Mouse (Mus musculus) ES-Bruce4 (cell line): ENCODE measurements around the gene Hoxd12. TPM values are rescaled to one million over a fixed set of nuclear protein-coding genes. Genes with fewer than 3 reads are reported as not detected.
A peak's percentile ranks its signal among the peaks of the same experiment; 100 is the strongest.

Source experiments
- H3K27ac ChIP-seq: 2 replicates; pipeline ENCODE4 v1.5.1; 2012; ENCODE audit warnings: low read length, inconsistent platforms; ENCODE audit not compliant: insufficient read depth
- H3K27me3 ChIP-seq: 2 replicates; pipeline ENCODE4 v1.6.1; 2012; ENCODE audit warnings: mild to moderate bottlenecking, low read length, inconsistent platforms; ENCODE audit not compliant: control insufficient read depth, poor library complexity, insufficient read depth, severe bottlenecking
- H3K36me3 ChIP-seq: 2 replicates; pipeline ENCODE4 v1.6.1; 2012; ENCODE audit warnings: inconsistent platforms, mild to moderate bottlenecking, low read length, moderate library complexity; ENCODE audit not compliant: control insufficient read depth, poor library complexity, insufficient read depth, severe bottlenecking
- H3K4me1 ChIP-seq: one replicate; pipeline ENCODE4 v1.8.1; 2011; ENCODE audit warnings: low read length; ENCODE audit not compliant: control insufficient read depth, insufficient read depth
- H3K4me3 ChIP-seq: 2 replicates; pipeline ENCODE4 v1.5.1; 2011; ENCODE audit warnings: low read depth, mild to moderate bottlenecking, low read length
- H3K9ac ChIP-seq: 2 replicates; pipeline ENCODE4 v1.6.1; 2012; ENCODE audit warnings: low read depth, mild to moderate bottlenecking, inconsistent platforms; ENCODE audit not compliant: poor library complexity, severe bottlenecking
- H3K9me3 ChIP-seq: replicated peaks from 2 replicates; pipeline ENCODE4 v1.6.1; 2012; ENCODE audit warnings: mild to moderate bottlenecking, low read length, inconsistent platforms; ENCODE audit not compliant: control insufficient read depth, poor library complexity, insufficient read depth, severe bottlenecking
- CTCF ChIP-seq: IDR thresholded peaks from one replicate; pipeline ENCODE4 v1.8.1; 2011; ENCODE audit warnings: low read depth, low read length
- EP300 ChIP-seq: IDR thresholded peaks from 2 replicates; pipeline ENCODE4 v1.6.1; 2011; ENCODE audit warnings: low read depth, low read length; ENCODE audit not compliant: insufficient read depth
- POLR2A ChIP-seq: IDR thresholded peaks from one replicate; pipeline ENCODE4 v1.8.1; 2011; ENCODE audit warnings: low read length; ENCODE audit not compliant: insufficient read depth
- polyA plus RNA-seq: library from polyadenylated mRNA; stranded (reverse); fragments of >200 nt; gene quantifications from 2 replicates; pipeline ENCODE4 v1.2.4, GENCODE M21; 2011; ENCODE audit warnings: low read depth; ENCODE audit not compliant: missing spikeins, insufficient read depth, insufficient read length

The Hoxd12 gene
- polyA plus RNA-seq, 1 experiment = not detected

GRCm38 (mm10) chr2:74678891-74679595 lies 4.2 kb downstream of the Hoxd12 start, which contains the start of gene Hoxd11:
Hoxd11 (plus strand) TSS chr2:74679557.
- no peak within 1 kb of the TSS for H3K27ac ChIP-seq

GRCm38 (mm10) chr2:74679596-74679971 lies 4.8 kb downstream of the Hoxd12 start:
- TF ChIP-seq EP300 (no peak), POLR2A (no peak), CTCF (no peak)
- Histone ChIP-seq H3K4me1 (no peaks in the 10 kb centered on the region), H3K9ac (no peak overlapping the region), H3K27me3 (peaks cover 64% of the 10 kb centered on the region), H3K27ac (no peak overlapping the region), H3K4me3 (peak overlapping the region; percentile 9; the same call in 1 of the 2 replicates), H3K9me3 (no peaks in the 10 kb centered on the region), H3K36me3 (no peaks in the 10 kb centered on the region)

More at GRCm38 (mm10) chr2:74678891-74679595, 4.2 kb downstream of the Hoxd12 start, which contains the start of gene Hoxd11:
- Histone ChIP-seq H3K9ac (no peak within 1 kb of the TSS), H3K4me1 (no peaks in the 10 kb centered on the region), H3K9me3 (no peaks in the 10 kb centered on the region), H3K4me3 (peak within 1 kb of the TSS; percentile 9; the same call in 1 of the 2 replicates), H3K36me3 (no peaks in the 10 kb centered on the region), H3K27me3 (peaks cover 64% of the 10 kb centered on the region)
- TF ChIP-seq EP300 = no peak
- TF ChIP-seq POLR2A = no peak
- TF ChIP-seq CTCF = no peak

DNA sequence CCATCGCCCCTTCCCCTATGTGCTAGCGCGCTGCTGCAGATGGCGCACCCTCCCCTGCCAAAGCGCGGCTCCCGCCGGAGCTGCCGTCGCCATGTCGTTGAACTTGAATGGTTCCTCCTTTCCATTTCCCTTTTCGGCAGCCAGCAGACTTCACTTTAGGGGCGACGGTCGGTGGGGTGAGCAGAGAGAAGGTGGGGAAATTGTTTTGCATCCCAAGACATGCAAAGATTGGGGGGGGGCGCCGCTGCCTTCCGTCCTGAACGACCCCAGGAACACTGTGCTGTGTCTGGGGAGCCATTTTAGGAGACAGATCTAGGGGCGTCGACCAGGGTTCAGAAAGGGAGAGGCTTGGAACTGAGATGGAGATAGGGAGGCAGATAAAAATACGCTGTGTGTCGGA lies 5.2 kb downstream of the Hoxd12 start:
- Histone ChIP-seq H3K4me3 (peak overlapping the region; percentile 9; the same call in 1 of the 2 replicates), H3K9me3 (no peaks in the 10 kb centered on the region), H3K9ac (no peak overlapping the region), H3K36me3 (no peaks in the 10 kb centered on the region), H3K27ac (no peak overlapping the region), H3K4me1 (no peaks in the 10 kb centered on the region), H3K27me3 (peaks cover 61% of the 10 kb centered on the region)
- TF ChIP-seq CTCF (no peak), EP300 (no peak)

DNA sequence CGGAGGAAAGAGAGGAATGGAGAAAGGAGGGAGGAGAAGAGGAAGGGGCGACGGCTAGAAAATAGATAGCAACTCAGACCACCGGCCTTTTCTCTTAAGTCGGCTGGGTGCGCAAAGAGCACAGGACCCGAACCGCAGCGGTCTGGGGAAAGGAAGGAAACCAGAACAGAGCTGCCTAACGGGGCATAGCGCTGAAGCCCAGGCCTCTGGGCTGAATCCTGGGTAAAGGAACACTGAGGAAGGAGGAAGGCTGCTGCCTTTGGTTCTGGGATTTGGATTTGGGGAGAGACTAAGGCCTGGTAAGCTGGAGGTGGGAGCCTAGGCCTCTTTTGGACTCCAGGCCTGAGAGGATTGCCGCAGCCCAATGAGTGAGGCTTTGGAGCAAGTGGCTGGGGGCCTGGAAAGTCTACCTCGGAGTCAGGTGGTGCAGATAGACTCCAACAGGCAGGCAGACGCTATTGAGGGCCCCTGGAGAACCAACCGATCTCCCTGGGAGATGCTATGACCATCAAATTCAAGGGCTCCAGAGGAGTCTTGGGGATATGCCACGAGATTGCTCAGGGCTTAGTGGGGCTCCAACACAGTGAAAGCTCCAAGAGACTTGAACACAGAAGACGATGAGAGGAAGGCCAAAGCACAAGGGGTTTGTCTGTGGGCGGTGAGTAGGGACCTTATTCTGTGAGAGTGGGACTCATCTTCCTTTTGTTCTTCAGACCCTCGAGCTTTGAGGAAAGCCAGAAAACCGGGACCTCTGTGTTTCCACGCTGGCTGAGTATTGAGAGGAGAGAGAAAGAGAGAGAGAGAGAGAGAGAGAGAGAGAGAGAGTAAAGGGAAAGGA lies 6.0 kb downstream of the Hoxd12 start:
- no peaks in the 10 kb centered on the region for H3K9me3 ChIP-seq
- H3K9ac ChIP-seq = no peak overlapping the region
- no peak for TF ChIP-seq EP300
- TF ChIP-seq POLR2A = no peak
- no peak for TF ChIP-seq CTCF
- H3K4me3 ChIP-seq = no peak overlapping the region
- H3K36me3 ChIP-seq = no peaks in the 10 kb centered on the region
- no peaks in the 10 kb centered on the region for H3K4me1 ChIP-seq
- H3K27ac ChIP-seq = no peak overlapping the region
- H3K27me3 ChIP-seq = peaks cover 61% of the 10 kb centered on the region

DNA sequence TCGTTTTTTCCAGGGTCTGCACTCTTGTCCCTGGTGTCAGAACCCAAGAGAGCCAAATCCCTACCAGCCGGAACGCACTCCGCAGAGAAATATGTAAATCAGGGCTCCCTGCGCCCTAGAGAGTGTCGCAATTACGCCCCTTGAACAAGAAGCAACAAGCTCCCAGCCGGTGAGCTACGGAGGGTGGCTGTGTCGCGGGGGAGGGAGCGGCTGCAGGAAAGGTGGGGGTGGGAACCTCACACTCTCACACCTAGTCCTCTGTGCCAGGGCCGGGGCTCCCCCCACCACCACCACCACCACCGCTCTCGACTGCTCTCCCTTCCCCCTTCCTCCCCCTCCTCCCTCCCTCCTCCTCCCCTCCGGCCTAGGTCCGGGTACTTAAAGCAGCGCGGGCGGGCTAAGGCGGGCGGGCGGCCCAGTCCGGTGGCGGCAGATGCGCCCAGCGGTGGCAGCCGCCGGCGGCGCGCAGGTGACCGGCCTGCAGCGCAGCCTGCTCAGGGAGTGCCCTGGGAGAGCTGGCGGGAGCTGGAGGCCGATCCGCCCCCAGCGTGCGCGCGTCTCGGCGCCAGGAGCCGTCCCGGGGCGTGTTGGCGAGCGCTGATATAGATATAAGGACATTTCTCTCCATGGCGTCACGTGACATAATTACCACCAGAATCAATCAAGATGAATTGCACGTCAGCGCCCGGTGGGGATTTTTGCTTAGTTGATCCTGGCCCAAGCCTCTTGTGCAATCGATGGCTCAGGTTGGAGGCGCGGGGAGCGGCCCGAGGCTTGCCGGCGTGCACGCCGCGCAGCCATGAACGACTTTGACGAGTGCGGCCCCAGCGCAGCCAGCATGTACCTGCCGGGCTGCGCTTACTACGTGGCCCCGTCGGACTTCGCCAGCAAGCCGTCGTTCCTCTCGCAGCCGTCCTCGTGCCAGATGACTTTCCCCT lies 7.0 kb downstream of the Hoxd12 start:
- TF ChIP-seq EP300 = peak; percentile 55; the same call in 1 of the 2 replicates
- no peak for TF ChIP-seq POLR2A
- no peak for TF ChIP-seq CTCF
- H3K9ac ChIP-seq = no peak overlapping the region
- no peaks in the 10 kb centered on the region for H3K36me3 ChIP-seq
- peaks cover 55% of the 10 kb centered on the region for H3K27me3 ChIP-seq
- no peaks in the 10 kb centered on the region for H3K9me3 ChIP-seq
- H3K4me3 ChIP-seq = peak overlapping the region; percentile 34
- no peaks in the 10 kb centered on the region for H3K4me1 ChIP-seq
- no peak overlapping the region for H3K27ac ChIP-seq
